Mouse (Mus musculus) myocyte (in vitro differentiated cells): ENCODE results near the gene Ccn5. TPM values are rescaled to one million over a fixed set of nuclear protein-coding genes. Genes with fewer than 3 reads are reported as not detected.
A peak's percentile ranks its signal among the peaks of the same experiment; 100 is the strongest.

Experiments
- H3K27me3 ChIP-seq: one replicate; pipeline ENCODE4 v1.6.1; 2011; ENCODE audit not compliant: control insufficient read depth, insufficient read depth, insufficient read length
- H3K36me3 ChIP-seq: one replicate; pipeline ENCODE4 v1.6.1; 2011; ENCODE audit not compliant: control insufficient read depth, insufficient read depth
- H3K4me2 ChIP-seq: one replicate; pipeline ENCODE4 v1.6.1; 2011; ENCODE audit warnings: low read depth, control low read depth
- H3K4me3 ChIP-seq: one replicate; pipeline ENCODE4 v1.5.1; 2011; ENCODE audit warnings: mild to moderate bottlenecking, control low read depth, moderate library complexity
- H3K79me2 ChIP-seq: one replicate; pipeline ENCODE4 v1.6.1; 2011; ENCODE audit not compliant: control insufficient read depth, insufficient read depth
- H3ac ChIP-seq: one replicate; pipeline ENCODE4 v1.6.1; 2011; ENCODE audit not compliant: control insufficient read depth, insufficient read length
- CEBPB ChIP-seq: IDR thresholded peaks from 2 replicates; pipeline ENCODE4 v1.6.1; 2011; ENCODE audit warnings: mild to moderate bottlenecking, moderate library complexity; ENCODE audit not compliant: poor library complexity, insufficient read depth, severe bottlenecking
- E2F4 ChIP-seq: IDR thresholded peaks from one replicate; pipeline ENCODE4 v1.6.1; 2011; ENCODE audit warnings: mild to moderate bottlenecking, control low read depth, moderate library complexity; ENCODE audit not compliant: insufficient read depth
- MAX ChIP-seq: IDR thresholded peaks from one replicate; pipeline ENCODE4 v1.6.1; 2011; ENCODE audit warnings: low read depth, mild to moderate bottlenecking, control low read depth
- MYOD1 ChIP-seq, 3 experiments: IDR thresholded peaks; one replicate each; pipeline ENCODE4 v1.6.1; 2011; ENCODE audit warnings: control low read depth in 2 of 3, low read depth in 2 of 3, mild to moderate bottlenecking in 2 of 3, moderate library complexity in 1 of 3; ENCODE audit not compliant: insufficient read length in 2 of 3, control insufficient read depth in 1 of 3
- MYOG ChIP-seq, 3 experiments: IDR thresholded peaks; one replicate each; pipeline ENCODE4 v1.6.1; 2011; ENCODE audit warnings: control low read depth in 2 of 3, low read depth in 2 of 3, mild to moderate bottlenecking in 2 of 3; ENCODE audit not compliant: insufficient read length in 2 of 3, control insufficient read depth in 1 of 3, insufficient read depth in 1 of 3
- POLR2A ChIP-seq: IDR thresholded peaks from one replicate; pipeline ENCODE4 v1.6.1; 2011; ENCODE audit warnings: low read depth, mild to moderate bottlenecking, control low read depth, moderate library complexity; ENCODE audit not compliant: insufficient read length
- POLR2AphosphoS2 ChIP-seq: IDR thresholded peaks from one replicate; pipeline ENCODE4 v1.6.1; 2011; ENCODE audit warnings: low read depth, control low read depth; ENCODE audit not compliant: insufficient read length
- REST ChIP-seq: IDR thresholded peaks from one replicate; pipeline ENCODE4 v1.6.1; 2011; ENCODE audit warnings: mild to moderate bottlenecking, control low read depth, moderate library complexity; ENCODE audit not compliant: insufficient read depth, insufficient read length
- SRF ChIP-seq: IDR thresholded peaks from one replicate; pipeline ENCODE4 v1.6.1; 2011; ENCODE audit warnings: low read depth; ENCODE audit not compliant: control insufficient read depth, insufficient read length
- TCF12 ChIP-seq: IDR thresholded peaks from one replicate; pipeline ENCODE4 v1.6.1; 2011; ENCODE audit warnings: mild to moderate bottlenecking, control low read depth; ENCODE audit not compliant: poor library complexity, insufficient read depth, severe bottlenecking
- TCF3 ChIP-seq: IDR thresholded peaks from one replicate; pipeline ENCODE4 v1.6.1; 2011; ENCODE audit warnings: low read depth, control low read depth; ENCODE audit not compliant: insufficient read length
- USF1 ChIP-seq: IDR thresholded peaks from one replicate; pipeline ENCODE4 v1.6.1; 2011; ENCODE audit warnings: low read depth, mild to moderate bottlenecking, control low read depth, moderate library complexity
- polyA plus RNA-seq: library from polyadenylated mRNA; unstranded; fragments of >200 nt; fragmentation: generic; extraction: Trizol; gene quantifications from one replicate; pipeline ENCODE4 v1.2.1, GENCODE M21; 2012; ENCODE audit warnings: missing spikeins

Gene Ccn5
- polyA plus RNA-seq, 1 experiment: 2.0 TPM

- Histone ChIP-seq H3K79me2 (no peaks in the 10 kb centered on the region), H3K4me2 (peak overlapping the region; percentile 0), H3K27me3 (no peaks in the 10 kb centered on the region), H3ac (no peak overlapping the region), H3K4me3 (no peak overlapping the region), H3K36me3 (no peaks in the 10 kb centered on the region)
- TF ChIP-seq E2F4: no peak
- TF ChIP-seq MYOG (IDR thresholded peaks at IDR 0.05; ENCODE audit: control insufficient read depth in 1 of 3, insufficient read depth in 1 of 3, insufficient read length in 2 of 3, low read depth in 2 of 3): peak in 1 of 3 experiments; percentile 26
- no peak for TF ChIP-seq MAX
- TF ChIP-seq TCF12: no peak
- TF ChIP-seq USF1: peak; percentile 73
- TF ChIP-seq POLR2AphosphoS2: no peak
Measured at GRCm38 (mm10) chr2:163826494-163826893, 5.8 kb downstream of the Ccn5 start.

GRCm38 (mm10) chr2:163831163-163831562 lies 10.5 kb downstream of the Ccn5 start:
- Histone ChIP-seq H3K4me2 (peak overlapping the region; percentile 32), H3K79me2 (no peaks in the 10 kb centered on the region), H3ac (no peak overlapping the region), H3K27me3 (no peaks in the 10 kb centered on the region), H3K4me3 (no peak overlapping the region), H3K36me3 (no peaks in the 10 kb centered on the region)
- TF ChIP-seq MYOD1 (IDR thresholded peaks at IDR 0.05; ENCODE audit: control insufficient read depth in 1 of 3, insufficient read length in 2 of 3, low read depth in 2 of 3) (peak in 1 of 3 experiments; percentile 26), REST (no peak), SRF (no peak)

- no peaks in the 10 kb centered on the region for H3K36me3 ChIP-seq
- H3K4me2 ChIP-seq: no peak overlapping the region
- no peak overlapping the region for H3K4me3 ChIP-seq
- TF ChIP-seq MYOG (IDR thresholded peaks at IDR 0.05; ENCODE audit: control insufficient read depth in 1 of 3, insufficient read depth in 1 of 3, insufficient read length in 2 of 3, low read depth in 2 of 3) (no peak), MYOD1 (IDR thresholded peaks at IDR 0.05; ENCODE audit: control insufficient read depth in 1 of 3, insufficient read length in 2 of 3, low read depth in 2 of 3) (no peak), TCF12 (no peak), MAX (no peak), REST (no peak), USF1 (no peak), POLR2AphosphoS2 (no peak), TCF3 (no peak), POLR2A (no peak)
- no peaks in the 10 kb centered on the region for H3K79me2 ChIP-seq
- no peak overlapping the region for H3ac ChIP-seq
- H3K27me3 ChIP-seq: peaks cover 15% of the 10 kb centered on the region
Measured at GRCm38 (mm10) chr2:163838043-163838442, 17.4 kb downstream of the Ccn5 start.

- H3ac ChIP-seq: no peak overlapping the region
- no peak overlapping the region for H3K4me3 ChIP-seq
- H3K27me3 ChIP-seq: peaks cover 15% of the 10 kb centered on the region
- no peaks in the 10 kb centered on the region for H3K79me2 ChIP-seq
- no peaks in the 10 kb centered on the region for H3K36me3 ChIP-seq
- TF ChIP-seq CEBPB (no peak), MAX (no peak), POLR2A (no peak), TCF12 (no peak), E2F4 (no peak), MYOD1 (IDR thresholded peaks at IDR 0.05; ENCODE audit: control insufficient read depth in 1 of 3, insufficient read length in 2 of 3, low read depth in 2 of 3) (no peak), MYOG (IDR thresholded peaks at IDR 0.05; ENCODE audit: control insufficient read depth in 1 of 3, insufficient read depth in 1 of 3, insufficient read length in 2 of 3, low read depth in 2 of 3) (no peak)
- no peak overlapping the region for H3K4me2 ChIP-seq
Measured at GRCm38 (mm10) chr2:163839519-163839918, 18.9 kb downstream of the Ccn5 start.

- H3ac ChIP-seq: no peak overlapping the region
- TF ChIP-seq TCF3 (no peak), MAX (no peak), CEBPB (no peak), MYOD1 (IDR thresholded peaks at IDR 0.05; ENCODE audit: control insufficient read depth in 1 of 3, insufficient read length in 2 of 3, low read depth in 2 of 3) (no peak), SRF (no peak), USF1 (no peak), POLR2AphosphoS2 (no peak), TCF12 (no peak), MYOG (IDR thresholded peaks at IDR 0.05; ENCODE audit: control insufficient read depth in 1 of 3, insufficient read depth in 1 of 3, insufficient read length in 2 of 3, low read depth in 2 of 3) (no peak), POLR2A (no peak)
Measured at GRCm38 (mm10) chr2:163842043-163842442, 21.4 kb downstream of the Ccn5 start.

More at GRCm38 (mm10) chr2:163842043-163842442, 21.4 kb downstream of the Ccn5 start:
- Histone ChIP-seq H3K36me3 (no peaks in the 10 kb centered on the region), H3K4me2 (no peak overlapping the region), H3K4me3 (no peak overlapping the region), H3K27me3 (peaks cover 15% of the 10 kb centered on the region), H3K79me2 (no peaks in the 10 kb centered on the region)
